Mouse (Mus musculus) thymus, adult 2 months (tissue): ENCODE data around the gene Gm49354. TPM values are rescaled to one million over a fixed set of nuclear protein-coding genes. Genes with fewer than 3 reads are reported as not detected.
"Not testable (repeated sequence)": the region's sequence is repeated elsewhere in the genome, so short reads cannot be mapped to it uniquely, and the experiment has no call there.

Experiments used
- DNase-seq: peaks from one replicate; pipeline ENCODE4 v3.0.0; 2021
- H3K27ac ChIP-seq: fragments of 200-500 bp; 2 replicates; pipeline ENCODE4 v1.5.1; 2012; ENCODE audit warnings: low read length, control low read depth; ENCODE audit not compliant: control insufficient read depth, insufficient read depth
- H3K27me3 ChIP-seq: fragments of 200-500 bp; 2 replicates; pipeline ENCODE4 v1.6.1; 2012; ENCODE audit warnings: mild to moderate bottlenecking, low read length, moderate library complexity, mixed read lengths; ENCODE audit not compliant: control insufficient read depth, insufficient read depth
- H3K36me3 ChIP-seq: fragments of 200-500 bp; 2 replicates; pipeline ENCODE4 v1.6.1; 2012; ENCODE audit warnings: mild to moderate bottlenecking, low read length, moderate library complexity; ENCODE audit not compliant: control insufficient read depth, insufficient read depth
- H3K4me1 ChIP-seq: fragments of 200-500 bp; replicated peaks from 2 replicates; pipeline ENCODE4 v1.6.1; 2012; ENCODE audit warnings: low read length; ENCODE audit not compliant: control insufficient read depth, insufficient read depth
- H3K4me3 ChIP-seq: fragments of 200-500 bp; 2 replicates; pipeline ENCODE4 v1.5.1; 2012; ENCODE audit warnings: mild to moderate bottlenecking, low read length, control low read depth, moderate library complexity; ENCODE audit not compliant: control insufficient read depth, insufficient read depth
- CTCF ChIP-seq: fragments of 200-500 bp; IDR thresholded peaks from 2 replicates; pipeline ENCODE4 v1.5.1; 2012; ENCODE audit warnings: mild to moderate bottlenecking, control low read depth, low read length, moderate library complexity, borderline replicate concordance; ENCODE audit not compliant: control insufficient read depth, poor library complexity, insufficient read depth; ENCODE audit errors: extremely low read depth
- POLR2A ChIP-seq: fragments of 200-500 bp; IDR thresholded peaks from 2 replicates; pipeline ENCODE4 v1.6.1; 2012; ENCODE audit warnings: mild to moderate bottlenecking, low read length, control low read depth, moderate library complexity; ENCODE audit not compliant: control insufficient read depth, poor library complexity, insufficient read depth; ENCODE audit errors: extremely low read depth
- WGBS: fragments of 180-500 bp; shearing (Covaris S2); methylation state at CpG from one replicate; pipeline ENCODE4 v1.1.7; 2018; 5-methylcytosine and 5-hydroxymethylcytosine counted together
- polyA plus RNA-seq: library from polyadenylated mRNA; depleted of rRNA; stranded (reverse); fragments of >200 nt; gene quantifications from 2 replicates; pipeline ENCODE4 v1.2.3, GENCODE M21; 2012

Gm49354 gene
- polyA plus RNA-seq, 1 experiment: not detected

- WGBS: 99% methylated on average over 2 of the region's 2 CpGs
Observed at GRCm38 (mm10) chr13:59738455-59738854, 43.6 kb downstream of the Gm49354 start.

DNA sequence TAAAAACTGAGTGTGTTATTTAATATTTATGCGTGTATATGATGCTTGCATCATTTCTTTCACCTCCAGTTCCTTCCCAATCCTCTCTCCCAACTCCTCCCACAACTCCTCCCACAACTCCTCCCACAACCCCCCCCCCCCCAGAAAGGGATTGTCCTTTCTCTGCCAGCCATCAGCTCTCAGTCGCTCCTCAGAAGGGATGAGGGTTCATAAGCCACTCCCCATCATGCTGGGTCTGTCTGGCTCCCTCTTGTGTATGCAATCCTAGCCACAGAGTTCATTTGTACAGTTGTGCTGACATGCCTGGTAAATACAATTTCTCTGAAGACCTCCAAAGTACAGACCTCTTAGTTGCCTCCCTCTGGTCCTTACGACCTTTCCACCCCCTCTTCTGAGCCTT, 46.9 kb downstream of the Gm49354 start:
- no peak for DNase-seq
- Histone ChIP-seq H3K27ac (no peak overlapping the region), H3K36me3 (no peaks in the 10 kb centered on the region), H3K4me3 (no peak overlapping the region), H3K27me3 (no peaks in the 10 kb centered on the region), H3K4me1 (no peaks in the 10 kb centered on the region)
- TF ChIP-seq POLR2A: no peak
- TF ChIP-seq CTCF: no peak
- 26% methylated on average over 3 of the region's 3 CpGs for WGBS

More at GRCm38 (mm10) chr13:59738455-59738854, 43.6 kb downstream of the Gm49354 start:
- no peaks in the 10 kb centered on the region for H3K36me3 ChIP-seq
- no peak for DNase-seq
- no peak overlapping the region for H3K4me3 ChIP-seq
- no peaks in the 10 kb centered on the region for H3K27me3 ChIP-seq
- TF ChIP-seq POLR2A (no peak), CTCF (no peak)
- H3K4me1 ChIP-seq: no peaks in the 10 kb centered on the region
- no peak overlapping the region for H3K27ac ChIP-seq

DNA sequence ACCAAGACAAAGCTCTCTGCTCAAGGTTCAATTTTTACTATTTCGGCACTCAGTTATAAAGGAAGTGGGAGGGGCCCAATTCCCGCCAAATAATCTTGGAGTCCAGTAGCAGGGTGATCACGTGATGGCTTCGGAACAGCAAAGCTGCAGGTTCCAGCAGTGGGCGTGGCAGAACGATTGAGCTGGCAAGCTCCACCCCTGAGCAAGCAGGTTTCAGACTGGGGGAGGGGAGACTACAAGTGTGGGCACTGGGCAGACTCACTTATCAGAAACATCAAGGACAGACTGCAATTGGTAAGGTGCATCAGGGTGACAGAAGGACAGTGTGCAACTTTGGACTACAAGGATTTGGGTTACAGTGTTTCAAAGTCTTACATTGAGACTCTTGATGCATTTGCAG, 47.7 kb downstream of the Gm49354 start:
- H3K4me3 ChIP-seq, DNase-seq, H3K4me1 ChIP-seq, H3K27ac ChIP-seq, H3K36me3 ChIP-seq, H3K27me3 ChIP-seq: not testable (repeated sequence)
- WGBS: 55% methylated on average over 6 of the region's 6 CpGs

GRCm38 (mm10) chr13:59733936-59734335, 48.1 kb downstream of the Gm49354 start:
- Histone ChIP-seq H3K27me3 (no peaks in the 10 kb centered on the region), H3K4me3 (no peak overlapping the region), H3K27ac (no peak overlapping the region), H3K36me3 (no peaks in the 10 kb centered on the region), H3K4me1 (no peaks in the 10 kb centered on the region)
- DNase-seq: no peak
- 91% methylated on average over 4 of the region's 4 CpGs for WGBS
- TF ChIP-seq CTCF: no peak
- TF ChIP-seq POLR2A: no peak

DNA sequence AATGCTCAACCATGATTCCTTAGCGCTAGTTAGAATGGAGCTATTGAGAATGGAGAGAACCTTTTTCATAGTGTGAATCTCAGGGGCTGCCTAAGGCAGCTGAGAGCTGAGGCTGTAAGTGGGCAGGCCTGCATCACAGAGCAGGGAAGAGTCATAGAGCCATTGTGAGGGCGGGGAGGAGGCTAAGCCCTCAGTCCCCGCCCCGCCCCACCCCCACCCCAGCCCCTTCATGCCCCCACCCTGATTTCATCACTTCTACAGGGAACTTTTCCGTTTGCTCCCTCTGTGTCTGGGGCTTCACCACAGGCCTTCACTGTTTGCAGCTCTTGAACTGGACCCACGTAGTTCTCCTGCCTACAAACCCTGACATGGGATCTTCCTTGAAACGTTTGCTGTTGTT, 50.4 kb downstream of the Gm49354 start, which contains the start of gene Spata31d1d:
Gene Spata31d1d (minus strand): TSS at position 101 of the 400 bp plus-strand sequence.
- no peak within 1 kb of the TSS for H3K4me3 ChIP-seq
- H3K36me3 ChIP-seq: no peaks in the 10 kb centered on the region
- no peak within 1 kb of the TSS for H3K27ac ChIP-seq
- TF ChIP-seq POLR2A (no peak), CTCF (no peak)
- no peak for DNase-seq
- WGBS: 82% methylated on average over 7 of the region's 7 CpGs
- no peaks in the 10 kb centered on the region for H3K27me3 ChIP-seq
- H3K4me1 ChIP-seq: no peaks in the 10 kb centered on the region

- no peak overlapping the region for H3K4me3 ChIP-seq
- peak; percentile 77 for DNase-seq
- H3K27me3 ChIP-seq: no peaks in the 10 kb centered on the region
- no peak for TF ChIP-seq POLR2A
- peak; percentile 68; the same call in 1 of the 2 replicates for TF ChIP-seq CTCF
- no peaks in the 10 kb centered on the region for H3K36me3 ChIP-seq
- 28% methylated on average over 7 of the region's 7 CpGs for WGBS
- no peak overlapping the region for H3K27ac ChIP-seq
- no peaks in the 10 kb centered on the region for H3K4me1 ChIP-seq
Observed at GRCm38 (mm10) chr13:59728378-59729093, 53.5 kb downstream of the Gm49354 start.
